Mouse (Mus musculus): ENCODE data around the gene Zfp383. TPM values are rescaled to one million over a fixed set of nuclear protein-coding genes. Genes with fewer than 3 reads are reported as not detected.
"Not testable (repeated sequence)": the region's sequence is repeated elsewhere in the genome, so short reads cannot be mapped to it uniquely, and the experiment has no call there.

Zfp383 gene
- total and polyA plus RNA-seq, 2 experiments from 2014 or later: 3.9 to 11.5 TPM

DNA sequence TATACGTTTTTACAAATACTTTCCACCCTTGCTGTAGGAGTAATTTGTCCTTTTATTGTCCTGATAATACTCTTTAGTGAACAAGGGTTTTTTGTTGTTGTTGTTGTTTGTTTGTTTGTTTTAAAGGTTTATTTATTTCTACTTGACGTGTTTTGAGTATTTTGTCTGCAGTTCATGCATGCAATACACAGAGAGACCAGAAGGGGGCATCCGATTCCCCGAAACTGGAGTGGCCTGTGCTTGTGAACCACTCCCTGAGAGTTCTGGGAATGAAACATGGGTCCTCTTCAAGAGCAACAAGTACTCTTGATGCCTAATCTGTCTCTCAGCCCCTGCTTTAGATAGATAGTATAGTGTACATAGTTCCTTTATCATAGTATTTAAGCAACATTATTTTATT, 46.7 kb downstream of the Zfp383 start:
- Histone ChIP-seq H3K36me3 (ENCODE audit: insufficient read depth) (no peaks in the 10 kb centered on the region), H3K4me2 (ENCODE audit: low read depth) (peak overlapping the region; percentile 57; the same call in 1 of the 2 replicates), H3K4me1 (ENCODE audit: insufficient read depth) (peaks cover 6% of the 10 kb centered on the region), H3K27me3 (ENCODE audit: insufficient read depth, low read length) (no peaks in the 10 kb centered on the region), H3K9ac (no peak overlapping the region), H3K9me3 (ENCODE audit: low read length) (no peaks in the 10 kb centered on the region), H3K4me3 (ENCODE audit: low read depth, low read length) (peak overlapping the region; percentile 64; the same call in 1 of the 2 replicates), H3K27ac (ENCODE audit: low read depth, low read length) (no peak overlapping the region)
- ATAC-seq (no peak), DNase-seq (peak; percentile 43)
- 18% methylated on average over 4 of the region's 4 CpGs for WGBS
- peak; percentile 64 for TF ChIP-seq CTCF (IDR thresholded peaks at IDR 0.05; ENCODE audit: low read depth)

DNA sequence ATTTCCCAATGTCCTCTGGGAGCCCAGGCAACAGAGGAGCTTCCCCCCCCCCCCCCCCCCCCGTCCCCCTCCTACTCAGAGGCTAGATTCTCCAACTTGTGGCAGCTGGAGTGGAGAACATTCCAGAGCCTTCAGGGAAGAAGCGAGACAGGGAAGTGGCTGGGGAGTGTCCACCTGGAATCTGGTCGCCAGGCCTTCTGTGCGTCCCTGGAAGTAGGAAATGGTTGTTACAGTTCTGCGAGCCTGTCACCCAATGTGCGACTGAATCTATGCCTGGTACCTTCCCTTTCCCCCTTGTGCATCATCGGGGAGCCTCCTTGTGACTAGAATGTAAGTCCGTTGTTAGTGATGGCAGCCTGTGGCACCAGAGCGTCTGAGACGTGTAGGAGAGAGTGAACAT, 48.2 kb downstream of the Zfp383 start:
- Histone ChIP-seq H3K9ac (no peak overlapping the region), H3K4me3 (ENCODE audit: low read depth, low read length) (no peak overlapping the region), H3K4me2 (ENCODE audit: low read depth) (no peak overlapping the region), H3K27ac (ENCODE audit: low read depth, low read length) (no peak overlapping the region), H3K36me3 (ENCODE audit: insufficient read depth) (no peaks in the 10 kb centered on the region), H3K4me1 (ENCODE audit: insufficient read depth) (peaks cover 6% of the 10 kb centered on the region), H3K9me3 (ENCODE audit: low read length) (no peaks in the 10 kb centered on the region), H3K27me3 (ENCODE audit: insufficient read depth, low read length) (no peaks in the 10 kb centered on the region)
- DNase-seq: no peak
- WGBS: 68% methylated on average over 10 of the region's 10 CpGs
- ATAC-seq: no peak
- no peak for TF ChIP-seq CTCF (IDR thresholded peaks at IDR 0.05; ENCODE audit: low read depth)

DNA sequence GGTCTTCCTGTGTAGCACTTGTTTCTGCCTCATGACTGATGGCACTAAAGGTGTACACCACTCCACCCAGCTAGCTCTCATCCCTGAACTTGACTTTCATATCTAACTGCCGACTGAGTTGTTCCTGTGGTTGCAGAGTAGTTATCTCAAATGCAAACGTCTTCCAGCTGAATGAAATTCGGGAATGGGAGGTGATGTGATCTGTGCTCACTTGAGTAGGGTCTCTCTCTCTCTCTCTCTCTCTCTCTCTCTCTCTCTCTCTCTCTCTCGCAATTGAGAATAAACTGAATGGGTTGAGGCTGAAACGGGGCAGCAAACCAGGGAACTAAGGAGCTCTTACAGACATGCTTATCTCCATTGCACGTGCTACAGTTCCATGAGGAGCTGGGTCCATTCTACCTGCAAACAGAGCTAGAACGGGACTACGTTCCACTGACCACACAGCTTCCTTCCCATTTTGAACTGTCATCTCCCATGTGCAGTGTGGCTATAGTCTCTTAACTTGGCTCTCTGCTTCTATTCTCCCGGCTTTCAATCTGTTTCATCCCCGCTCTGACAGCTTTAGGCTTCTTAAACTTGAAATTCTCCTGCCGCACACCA, 50.2 kb downstream of the Zfp383 start:
- no peak for DNase-seq
- Histone ChIP-seq H3K27ac (ENCODE audit: low read depth, low read length) (no peak overlapping the region), H3K4me1 (ENCODE audit: insufficient read depth) (no peaks in the 10 kb centered on the region), H3K4me3 (ENCODE audit: low read depth, low read length) (no peak overlapping the region), H3K27me3 (ENCODE audit: insufficient read depth, low read length) (no peaks in the 10 kb centered on the region), H3K4me2 (ENCODE audit: low read depth) (no peak overlapping the region), H3K9me3 (ENCODE audit: low read length) (no peaks in the 10 kb centered on the region), H3K9ac (no peak overlapping the region), H3K36me3 (ENCODE audit: insufficient read depth) (no peaks in the 10 kb centered on the region)
- WGBS: 89% methylated on average over 11 of the region's 11 CpGs
- TF ChIP-seq CTCF (IDR thresholded peaks at IDR 0.05; ENCODE audit: low read depth): no peak
- no peak for ATAC-seq

DNA sequence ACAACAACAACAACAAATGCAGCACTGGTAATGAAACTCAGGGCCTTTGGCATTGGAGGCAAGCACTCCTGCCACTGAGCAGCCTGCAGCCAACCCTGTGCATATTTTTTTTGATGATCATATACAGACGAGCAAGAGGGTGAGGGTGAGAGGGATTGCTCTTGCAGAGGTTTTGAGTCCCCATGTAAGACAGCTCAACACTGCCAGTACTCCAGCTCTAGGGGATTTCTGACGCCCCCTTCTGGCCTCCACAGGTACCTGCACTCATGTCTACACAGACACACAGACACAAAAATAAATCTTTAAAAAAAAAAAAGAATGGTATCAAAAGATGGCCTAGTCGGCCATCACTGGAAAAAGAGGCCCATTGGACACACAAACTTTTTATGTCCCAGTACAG, 51.0 kb downstream of the Zfp383 start:
- H3K4me2 ChIP-seq (ENCODE audit: low read depth): no peak overlapping the region
- H3K4me3 ChIP-seq (ENCODE audit: low read depth, low read length): no peak overlapping the region
- TF ChIP-seq CTCF (IDR thresholded peaks at IDR 0.05; ENCODE audit: low read depth): no peak
- H3K9ac ChIP-seq: no peak overlapping the region
- no peaks in the 10 kb centered on the region for H3K9me3 ChIP-seq (ENCODE audit: low read length)
- WGBS: 65% methylated on average over 3 of the region's 3 CpGs
- no peak overlapping the region for H3K27ac ChIP-seq (ENCODE audit: low read depth, low read length)
- no peaks in the 10 kb centered on the region for H3K4me1 ChIP-seq (ENCODE audit: insufficient read depth)
- DNase-seq (no peak), ATAC-seq (no peak)
- no peaks in the 10 kb centered on the region for H3K36me3 ChIP-seq (ENCODE audit: insufficient read depth)
- no peaks in the 10 kb centered on the region for H3K27me3 ChIP-seq (ENCODE audit: insufficient read depth, low read length)

DNA sequence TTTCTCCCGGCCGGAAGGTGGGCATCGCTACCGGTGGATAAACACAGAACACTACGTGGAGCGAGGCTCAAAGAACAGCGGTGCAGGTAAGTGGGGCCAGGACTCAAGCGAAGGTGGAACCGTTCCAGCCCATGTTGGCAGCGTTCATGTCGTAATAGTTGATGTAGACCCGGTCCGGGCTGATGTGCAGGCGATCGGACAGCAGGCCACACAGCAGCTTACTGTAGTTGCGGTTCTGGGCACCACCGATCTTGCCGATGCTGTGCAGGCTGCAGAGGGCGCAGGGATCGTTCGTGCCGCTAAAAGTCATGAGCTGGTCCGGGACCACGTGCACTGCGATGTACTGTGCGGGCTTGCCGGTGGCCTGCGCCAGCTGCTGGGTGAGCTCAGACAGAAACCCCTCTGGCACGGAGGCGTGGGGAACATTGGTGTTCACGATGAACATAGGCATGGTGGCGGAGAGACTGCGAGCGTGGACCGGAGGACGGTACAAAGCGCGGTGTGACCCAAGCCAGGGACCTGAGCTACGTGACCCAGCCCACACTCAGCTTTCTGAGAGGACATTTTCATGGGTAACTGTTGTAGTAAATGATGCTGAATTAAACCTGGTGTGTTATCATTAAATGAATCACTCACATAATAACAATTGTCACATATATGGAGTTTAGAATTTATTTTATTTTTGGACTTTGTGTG, 57.2 kb downstream of the Zfp383 start:
- H3K4me1 ChIP-seq (ENCODE audit: insufficient read depth); H3K4me3 ChIP-seq (ENCODE audit: low read depth, low read length); H3K27me3 ChIP-seq (ENCODE audit: insufficient read depth, low read length); H3K4me2 ChIP-seq (ENCODE audit: low read depth); H3K27ac ChIP-seq (ENCODE audit: low read depth, low read length); H3K9ac ChIP-seq; H3K36me3 ChIP-seq (ENCODE audit: insufficient read depth); H3K9me3 ChIP-seq (ENCODE audit: low read length); DNase-seq; ATAC-seq: not testable (repeated sequence)
- 57% methylated on average over 34 of the region's 39 CpGs for WGBS

Small RNA genes lying within 50 kb of the gene (microRNA-seq; reads per million reads assigned to microRNA genes)
- gene Mir7668: 0 to 0.49 reads per million in 2 experiments

Other genes with a start within 250 kb of the Zfp383 start
- gene Catsperg2, start 181.2 kb upstream of the Zfp383 start, total RNA-seq (2014; rRNA removed): 0.52 and 0.62 TPM in 2 replicates
- gene Catsperg2, start 181.2 kb upstream of the Zfp383 start, polyA plus RNA-seq (2015; fragmentation: Nextera tagmentation; extraction: Ambion mirVana): 0.10 TPM in 1 of 2 replicates, not detected in the other
- gene Zfp84, start 139.7 kb upstream of the Zfp383 start, total RNA-seq (2014; rRNA removed): 16.7 and 19.0 TPM in 2 replicates
- 5.8 and 6.9 TPM in 2 replicates for gene Zfp84, start 139.7 kb upstream of the Zfp383 start, polyA plus RNA-seq (2015; fragmentation: Nextera tagmentation; extraction: Ambion mirVana)
- gene Zfp30, start 124.2 kb upstream of the Zfp383 start, total RNA-seq (2014; rRNA removed): 11.3 and 14.4 TPM in 2 replicates
- 10.2 and 11.4 TPM in 2 replicates for gene Zfp30, start 124.2 kb upstream of the Zfp383 start, polyA plus RNA-seq (2015; fragmentation: Nextera tagmentation; extraction: Ambion mirVana)
- 15.6 and 16.9 TPM in 2 replicates for gene Zfp790, start 92.1 kb upstream of the Zfp383 start, total RNA-seq (2014; rRNA removed)
- 9.3 and 12.2 TPM in 2 replicates for gene Zfp790, start 92.1 kb upstream of the Zfp383 start, polyA plus RNA-seq (2015; fragmentation: Nextera tagmentation; extraction: Ambion mirVana)
- gene Zfp940, start 54.6 kb upstream of the Zfp383 start, total RNA-seq (2014; rRNA removed): 12.7 and 18.3 TPM in 2 replicates
- 8.8 and 12.4 TPM in 2 replicates for gene Zfp940, start 54.6 kb upstream of the Zfp383 start, polyA plus RNA-seq (2015; fragmentation: Nextera tagmentation; extraction: Ambion mirVana)
- gene Zfp420, start 48.2 kb upstream of the Zfp383 start, total RNA-seq (2014; rRNA removed): 26.9 and 27.1 TPM in 2 replicates
- gene Zfp420, start 48.2 kb upstream of the Zfp383 start, polyA plus RNA-seq (2015; fragmentation: Nextera tagmentation; extraction: Ambion mirVana): 9.9 and 15.5 TPM in 2 replicates
- gene Zfp27, start 1.7 kb upstream of the Zfp383 start, total RNA-seq (2014; rRNA removed): 19.5 and 20.3 TPM in 2 replicates
- gene Zfp27, start 1.7 kb upstream of the Zfp383 start, polyA plus RNA-seq (2015; fragmentation: Nextera tagmentation; extraction: Ambion mirVana): 8.0 and 9.4 TPM in 2 replicates
- 11.9 and 14.4 TPM in 2 replicates for gene Zfp74, start 45.9 kb downstream of the Zfp383 start, total RNA-seq (2014; rRNA removed)
- gene Zfp74, start 45.9 kb downstream of the Zfp383 start, polyA plus RNA-seq (2015; fragmentation: Nextera tagmentation; extraction: Ambion mirVana): 6.6 and 15.8 TPM in 2 replicates
- gene Zfp568, start 75.7 kb downstream of the Zfp383 start, total RNA-seq (2014; rRNA removed): 5.9 and 7.3 TPM in 2 replicates
- gene Zfp568, start 75.7 kb downstream of the Zfp383 start, polyA plus RNA-seq (2015; fragmentation: Nextera tagmentation; extraction: Ambion mirVana): 0.72 and 2.1 TPM in 2 replicates
- gene Zfp14, start 143.2 kb downstream of the Zfp383 start, total RNA-seq (2014; rRNA removed): 13.2 and 15.2 TPM in 2 replicates
- gene Zfp14, start 143.2 kb downstream of the Zfp383 start, polyA plus RNA-seq (2015; fragmentation: Nextera tagmentation; extraction: Ambion mirVana): 5.3 and 6.9 TPM in 2 replicates
- 8.0 and 11.0 TPM in 2 replicates for gene Zfp82, start 164.7 kb downstream of the Zfp383 start, total RNA-seq (2014; rRNA removed)
- gene Zfp82, start 164.7 kb downstream of the Zfp383 start, polyA plus RNA-seq (2015; fragmentation: Nextera tagmentation; extraction: Ambion mirVana): 5.9 and 7.3 TPM in 2 replicates
- 1.0 TPM in 1 of 2 replicates, not detected in the other for gene Gm26920, start 182.2 kb downstream of the Zfp383 start, total RNA-seq (2014; rRNA removed)
- 0.38 and 1.1 TPM in 2 replicates for gene Gm26920, start 182.2 kb downstream of the Zfp383 start, polyA plus RNA-seq (2015; fragmentation: Nextera tagmentation; extraction: Ambion mirVana)
- 3.6 and 5.0 TPM in 2 replicates for gene Zfp566, start 182.3 kb downstream of the Zfp383 start, total RNA-seq (2014; rRNA removed)
- 15.6 and 19.6 TPM in 2 replicates for gene Zfp566, start 182.3 kb downstream of the Zfp383 start, polyA plus RNA-seq (2015; fragmentation: Nextera tagmentation; extraction: Ambion mirVana)
- 69.8 and 81.0 TPM in 2 replicates for gene Zfp260, start 186.6 kb downstream of the Zfp383 start, total RNA-seq (2014; rRNA removed)
- 51.2 and 55.5 TPM in 2 replicates for gene Zfp260, start 186.6 kb downstream of the Zfp383 start, polyA plus RNA-seq (2015; fragmentation: Nextera tagmentation; extraction: Ambion mirVana)
- gene Zfp382, start 213.7 kb downstream of the Zfp383 start, total RNA-seq (2014; rRNA removed): 12.3 and 25.3 TPM in 2 replicates
- 7.8 and 15.5 TPM in 2 replicates for gene Zfp382, start 213.7 kb downstream of the Zfp383 start, polyA plus RNA-seq (2015; fragmentation: Nextera tagmentation; extraction: Ambion mirVana)